Mouse (Mus musculus) erythroblast, adult 5-6 weeks (primary cell): ENCODE measurements around the gene Mrpl16. TPM values are rescaled to one million over a fixed set of nuclear protein-coding genes. Genes with fewer than 3 reads are reported as not detected.

ENCODE experiments used
- ATAC-seq: replicated peaks from 2 replicates; pipeline ENCODE4 v1.8.0; 2016; ENCODE audit warnings: moderate number of reproducible peaks, mild to moderate bottlenecking, moderate TSS enrichment, inconsistent platforms; ENCODE audit not compliant: poor library complexity, low FRiP score, severe bottlenecking
- total RNA-seq, 2 experiments: library from RNA; stranded (forward) in 1 of 2; stranded (reverse) in 1 of 2; fragments of 150-400 nt in 1 of 2; fragments of 200-764, 138-1000 nt in 1 of 2; gene quantifications; 2 replicates each; pipeline versions ENCODE4 v1.2.3 to v1.2.4; 2015 to 2017; ENCODE audit warnings: low replicate concordance in 2 of 2

Gene Mrpl16
- total RNA-seq, 2 experiments from 2014 or later, result 4.2 to 14.6 TPM

GRCm38 (mm10) chr19:11800531-11801315 lies 30.5 kb downstream of the Mrpl16 start:
- no peak for ATAC-seq

- no peak for ATAC-seq
Measured at GRCm38 (mm10) chr19:11804423-11804822, 34.2 kb downstream of the Mrpl16 start.

GRCm38 (mm10) chr19:11807251-11807650 lies 37.1 kb downstream of the Mrpl16 start:
- ATAC-seq, result no peak

- ATAC-seq, result no peak
Measured at GRCm38 (mm10) chr19:11807822-11808221, 37.6 kb downstream of the Mrpl16 start.

GRCm38 (mm10) chr19:11808452-11808851 lies 38.3 kb downstream of the Mrpl16 start:
- ATAC-seq, result no peak

GRCm38 (mm10) chr19:11810003-11810758 lies 40.0 kb downstream of the Mrpl16 start:
- no peak for ATAC-seq

GRCm38 (mm10) chr19:11810856-11811255 lies 40.7 kb downstream of the Mrpl16 start:
- ATAC-seq, result no peak

- ATAC-seq, result no peak
Measured at GRCm38 (mm10) chr19:11811688-11812365, 41.6 kb downstream of the Mrpl16 start.

GRCm38 (mm10) chr19:11813136-11813535 lies 42.9 kb downstream of the Mrpl16 start:
- ATAC-seq, result no peak

- ATAC-seq, result no peak
Measured at GRCm38 (mm10) chr19:11813649-11814048, 43.5 kb downstream of the Mrpl16 start.

GRCm38 (mm10) chr19:11814742-11815333 lies 44.6 kb downstream of the Mrpl16 start:
- no peak for ATAC-seq

- no peak for ATAC-seq
Measured at GRCm38 (mm10) chr19:11816706-11817105, 46.5 kb downstream of the Mrpl16 start.

- ATAC-seq, result no peak
Measured at GRCm38 (mm10) chr19:11817586-11817985, 47.4 kb downstream of the Mrpl16 start.

- ATAC-seq, result no peak
Measured at GRCm38 (mm10) chr19:11818199-11819142, 48.3 kb downstream of the Mrpl16 start.

GRCm38 (mm10) chr19:11819143-11819700 lies 49.0 kb downstream of the Mrpl16 start, which contains the start of gene Stx3:
TSS of gene Stx3 (minus strand) at chr19:11819403.
- ATAC-seq, result no peak

- ATAC-seq, result no peak
Measured at GRCm38 (mm10) chr19:11819800-11820199, 49.6 kb downstream of the Mrpl16 start.

GRCm38 (mm10) chr19:11820211-11820610 lies 50.0 kb downstream of the Mrpl16 start:
- ATAC-seq, result no peak

GRCm38 (mm10) chr19:11823346-11824065 lies 53.3 kb downstream of the Mrpl16 start:
- no peak for ATAC-seq
